Mouse (Mus musculus): ENCODE data around the gene Tmem202. TPM values are rescaled to one million over a fixed set of nuclear protein-coding genes. Genes with fewer than 3 reads are reported as not detected.

The Tmem202 gene
- polyA plus RNA-seq, 1 experiment from 2014 or later, result not detected

DNA sequence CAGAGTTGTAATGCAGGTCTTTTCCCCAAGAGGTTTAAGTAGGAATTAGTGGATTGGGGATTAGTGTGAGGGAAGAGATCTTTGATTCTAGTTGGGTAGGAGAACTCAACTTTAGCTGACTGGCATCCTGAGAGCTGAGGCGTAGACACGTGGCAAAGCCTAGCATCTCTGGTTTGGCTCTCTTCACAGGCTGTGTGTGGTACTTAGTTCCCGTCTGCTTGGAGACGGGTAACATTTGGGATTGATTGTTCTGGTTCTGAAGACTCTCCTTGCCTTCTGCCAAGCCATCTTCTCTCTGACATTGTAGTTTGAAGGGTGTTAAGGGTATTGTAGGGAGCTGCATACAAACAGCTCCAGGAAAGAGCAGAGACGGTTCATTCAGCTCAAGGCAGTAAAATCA lies 13.0 kb upstream of the Tmem202 start:
- no peak overlapping the region for H3K27ac ChIP-seq
- no peak overlapping the region for H3K4me3 ChIP-seq (replicated peaks)
- H3K4me2 ChIP-seq, result no peak overlapping the region
- H3K4me1 ChIP-seq, result 0 out of 2 replicates have a peak, but pooled peaks cover 4% of the 10 kb centered on the region
- no peaks in the 10 kb centered on the region for H3K9me3 ChIP-seq (replicated peaks)
- 86% methylated on average over 5 of the region's 5 CpGs for WGBS
- ATAC-seq (replicated peaks; ENCODE audit: low FRiP score), result no peak
- H3K9ac ChIP-seq, result no peak overlapping the region
- H3K27me3 ChIP-seq, result no peaks in the 10 kb centered on the region
- peaks cover 32% of the 10 kb centered on the region for H3K36me3 ChIP-seq

DNA sequence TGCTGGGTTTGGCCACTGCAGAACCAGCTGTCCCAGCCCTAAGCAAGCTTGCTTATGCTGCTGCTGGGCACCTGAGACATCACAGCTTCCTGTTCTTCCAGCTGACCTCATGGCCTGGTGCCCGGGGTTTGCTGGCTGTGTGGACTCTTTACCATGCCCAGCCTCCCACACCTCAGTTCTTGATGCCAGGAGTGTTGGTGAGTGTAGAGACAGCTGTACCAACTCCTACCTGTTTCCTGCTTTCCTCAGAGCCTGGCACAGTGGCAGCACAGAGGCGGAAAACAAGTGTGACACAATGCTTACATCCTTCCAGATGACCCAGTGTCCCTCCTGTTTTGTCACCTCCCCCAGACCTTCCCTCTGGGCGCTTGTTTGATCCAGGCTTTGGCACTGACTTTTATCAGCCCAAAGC lies 12.0 kb upstream of the Tmem202 start:
- Histone ChIP-seq H3K9me3 (replicated peaks) (no peaks in the 10 kb centered on the region), H3K4me3 (replicated peaks) (no peak overlapping the region), H3K36me3 (peaks cover 23% of the 10 kb centered on the region), H3K4me1 (0 out of 2 replicates have a peak, but pooled peaks cover 4% of the 10 kb centered on the region), H3K27me3 (no peaks in the 10 kb centered on the region), H3K27ac (no peak overlapping the region), H3K4me2 (no peak overlapping the region), H3K9ac (no peak overlapping the region)
- WGBS, result 60% methylated on average over 3 of the region's 3 CpGs
- no peak for ATAC-seq (replicated peaks; ENCODE audit: low FRiP score)

DNA sequence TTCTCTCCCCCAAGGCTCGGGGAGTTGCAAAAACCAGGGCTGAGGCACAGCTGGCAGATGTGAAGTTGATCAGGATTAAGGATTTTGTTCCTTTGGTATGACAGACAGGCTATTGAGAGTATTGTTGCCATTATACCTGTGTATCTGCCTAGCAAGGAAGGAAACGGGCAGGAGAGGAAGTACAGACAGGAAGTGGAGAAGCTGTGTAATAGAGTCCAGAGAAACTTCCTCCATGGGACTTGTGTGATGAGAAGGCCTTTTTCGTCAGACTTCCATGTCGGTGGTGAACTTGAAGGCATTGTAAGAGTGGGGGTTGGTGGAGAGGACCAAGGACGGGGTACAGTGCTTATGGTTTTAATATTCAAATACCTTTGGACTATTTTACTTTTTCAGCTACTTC lies 11.4 kb upstream of the Tmem202 start:
- ATAC-seq (replicated peaks; ENCODE audit: low FRiP score), result no peak
- Histone ChIP-seq H3K9me3 (replicated peaks) (no peaks in the 10 kb centered on the region), H3K27me3 (no peaks in the 10 kb centered on the region), H3K4me2 (no peak overlapping the region), H3K36me3 (peaks cover 20% of the 10 kb centered on the region; the same call in 1 of the 2 replicates), H3K9ac (no peak overlapping the region), H3K27ac (no peak overlapping the region), H3K4me3 (replicated peaks) (no peak overlapping the region), H3K4me1 (0 out of 2 replicates have a peak, but pooled peaks cover 4% of the 10 kb centered on the region)
- WGBS, result 82% methylated on average over 5 of the region's 5 CpGs

DNA sequence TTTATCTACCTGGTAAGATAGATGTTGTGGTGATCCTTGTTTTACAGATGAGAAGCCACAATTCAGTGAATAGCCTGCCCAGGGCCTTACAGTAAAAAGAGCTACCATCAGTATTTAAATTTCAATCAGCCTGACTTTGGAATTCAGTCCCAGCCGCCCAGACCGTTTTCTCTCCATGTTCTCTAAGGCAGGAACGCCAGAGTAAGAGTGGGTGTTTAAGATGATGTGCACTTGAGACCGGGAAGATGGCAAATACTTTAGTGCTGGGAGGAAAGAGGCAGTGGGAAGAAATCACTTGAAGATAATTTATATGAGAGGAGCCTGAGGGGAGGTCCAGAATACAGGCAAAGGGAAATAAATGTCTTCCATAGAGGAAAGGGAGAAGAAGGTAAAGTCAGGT lies 10.4 kb upstream of the Tmem202 start:
- Histone ChIP-seq H3K27me3 (no peaks in the 10 kb centered on the region), H3K9me3 (replicated peaks) (no peaks in the 10 kb centered on the region), H3K4me3 (replicated peaks) (no peak overlapping the region), H3K9ac (no peak overlapping the region), H3K4me2 (no peak overlapping the region), H3K27ac (no peak overlapping the region), H3K36me3 (peaks cover 14% of the 10 kb centered on the region; the same call in 1 of the 2 replicates), H3K4me1 (0 out of 2 replicates have a peak, but pooled peaks cover 4% of the 10 kb centered on the region)
- no peak for ATAC-seq (replicated peaks; ENCODE audit: low FRiP score)
- WGBS, result 86% methylated on average over 4 of the region's 4 CpGs

- WGBS, result 66% methylated on average over 2 of the region's 2 CpGs
- no peak overlapping the region for H3K27ac ChIP-seq
- H3K36me3 ChIP-seq, result 0 out of 2 replicates have a peak, but pooled peaks cover 6% of the 10 kb centered on the region
- no peak overlapping the region for H3K4me2 ChIP-seq
- H3K4me1 ChIP-seq, result 0 out of 2 replicates have a peak, but pooled peaks cover 4% of the 10 kb centered on the region
- ATAC-seq (replicated peaks; ENCODE audit: low FRiP score), result no peak
- no peak overlapping the region for H3K9ac ChIP-seq
- H3K4me3 ChIP-seq (replicated peaks), result no peak overlapping the region
- no peaks in the 10 kb centered on the region for H3K27me3 ChIP-seq
- H3K9me3 ChIP-seq (replicated peaks), result no peaks in the 10 kb centered on the region
Measured at GRCm38 (mm10) chr9:59548961-59549487, 9.4 kb upstream of the Tmem202 start.

DNA sequence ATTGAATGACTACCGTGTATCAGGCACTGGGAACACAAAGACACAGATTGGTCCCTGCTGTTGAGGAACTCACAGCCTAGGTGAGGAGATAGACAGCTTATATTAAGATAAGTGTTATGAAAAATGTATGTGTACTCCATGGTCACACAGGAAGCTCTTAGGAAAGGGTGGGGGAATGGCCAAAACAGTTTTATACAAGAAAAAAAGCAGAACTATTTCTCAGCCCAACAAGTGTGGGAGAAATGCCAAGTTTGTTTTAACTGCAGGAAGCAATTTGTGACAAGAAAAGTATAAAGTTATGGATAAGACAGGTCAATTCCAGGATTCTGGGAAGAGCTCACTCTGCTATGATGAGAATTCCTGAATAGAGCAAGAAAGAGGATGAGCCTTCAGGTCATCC lies 8.2 kb upstream of the Tmem202 start:
- no peak overlapping the region for H3K4me2 ChIP-seq
- no peaks in the 10 kb centered on the region for H3K9me3 ChIP-seq (replicated peaks)
- 90% methylated on average over 1 of the region's 1 CpGs for WGBS
- H3K27me3 ChIP-seq, result no peaks in the 10 kb centered on the region
- H3K4me1 ChIP-seq, result 0 out of 2 replicates have a peak, but pooled peaks cover 4% of the 10 kb centered on the region
- H3K36me3 ChIP-seq, result 0 out of 2 replicates have a peak, but pooled peaks cover 5% of the 10 kb centered on the region
- H3K4me3 ChIP-seq (replicated peaks), result no peak overlapping the region
- ATAC-seq (replicated peaks; ENCODE audit: low FRiP score), result no peak
- no peak overlapping the region for H3K9ac ChIP-seq
- H3K27ac ChIP-seq, result no peak overlapping the region

- H3K9ac ChIP-seq, result no peak overlapping the region
- H3K27me3 ChIP-seq, result no peaks in the 10 kb centered on the region
- H3K9me3 ChIP-seq (replicated peaks), result no peaks in the 10 kb centered on the region
- ATAC-seq (replicated peaks; ENCODE audit: low FRiP score), result no peak
- no peak overlapping the region for H3K4me3 ChIP-seq (replicated peaks)
- H3K27ac ChIP-seq, result no peak overlapping the region
- no peak overlapping the region for H3K4me2 ChIP-seq
- WGBS, result 79% methylated on average over 5 of the region's 5 CpGs
- H3K4me1 ChIP-seq, result peaks cover 13% of the 10 kb centered on the region
- H3K36me3 ChIP-seq, result 0 out of 2 replicates have a peak, but pooled peaks cover 5% of the 10 kb centered on the region
Measured at GRCm38 (mm10) chr9:59544739-59545138, 5.1 kb upstream of the Tmem202 start.

DNA sequence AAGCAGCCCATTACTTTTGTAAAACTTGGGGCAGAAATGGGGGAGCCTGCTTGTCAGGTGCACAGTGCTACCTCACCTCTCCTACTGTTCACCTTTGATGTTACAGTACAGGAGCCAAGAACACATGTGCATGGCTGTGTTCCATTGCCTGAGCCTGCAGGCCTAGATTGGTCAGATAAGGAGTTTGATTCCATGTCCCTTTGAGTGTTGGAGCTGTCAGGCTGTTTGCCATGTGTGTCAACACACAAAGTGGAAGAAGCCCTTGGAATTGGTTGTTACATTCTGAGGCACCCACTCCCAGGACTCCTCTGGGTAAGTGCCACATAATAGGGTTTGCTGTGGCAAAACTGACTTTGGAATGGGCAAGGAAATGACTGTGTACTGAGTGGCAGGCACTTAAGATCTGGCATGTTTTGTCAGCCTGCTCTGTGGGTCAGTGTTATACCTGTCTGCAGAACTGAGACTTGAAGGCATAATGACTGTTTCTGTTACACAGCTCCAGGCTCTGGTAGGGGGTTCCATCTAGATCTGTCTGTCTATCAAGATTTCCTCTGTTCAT lies 3.2 kb upstream of the Tmem202 start:
- Histone ChIP-seq H3K4me1 (peaks cover 22% of the 10 kb centered on the region), H3K27me3 (no peaks in the 10 kb centered on the region)

GRCm38 (mm10) chr9:59541617-59542016 lies 2.0 kb upstream of the Tmem202 start:
- Histone ChIP-seq H3K9me3 (replicated peaks) (no peaks in the 10 kb centered on the region), H3K4me2 (no peak overlapping the region), H3K36me3 (no peaks in the 10 kb centered on the region), H3K27me3 (no peaks in the 10 kb centered on the region), H3K4me3 (replicated peaks) (no peak overlapping the region), H3K27ac (no peak overlapping the region), H3K4me1 (peaks cover 22% of the 10 kb centered on the region), H3K9ac (no peak overlapping the region)
- no peak for ATAC-seq (replicated peaks; ENCODE audit: low FRiP score)
- 75% methylated on average over 6 of the region's 6 CpGs for WGBS

More for the DNA sequence above, 3.2 kb upstream of the Tmem202 start:
- H3K27ac ChIP-seq, result no peak overlapping the region
- no peak overlapping the region for H3K9ac ChIP-seq
- no peaks in the 10 kb centered on the region for H3K9me3 ChIP-seq (replicated peaks)
- H3K4me2 ChIP-seq, result no peak overlapping the region
- H3K4me3 ChIP-seq (replicated peaks), result no peak overlapping the region
- H3K36me3 ChIP-seq, result no peaks in the 10 kb centered on the region
- ATAC-seq (replicated peaks; ENCODE audit: low FRiP score), result no peak

DNA sequence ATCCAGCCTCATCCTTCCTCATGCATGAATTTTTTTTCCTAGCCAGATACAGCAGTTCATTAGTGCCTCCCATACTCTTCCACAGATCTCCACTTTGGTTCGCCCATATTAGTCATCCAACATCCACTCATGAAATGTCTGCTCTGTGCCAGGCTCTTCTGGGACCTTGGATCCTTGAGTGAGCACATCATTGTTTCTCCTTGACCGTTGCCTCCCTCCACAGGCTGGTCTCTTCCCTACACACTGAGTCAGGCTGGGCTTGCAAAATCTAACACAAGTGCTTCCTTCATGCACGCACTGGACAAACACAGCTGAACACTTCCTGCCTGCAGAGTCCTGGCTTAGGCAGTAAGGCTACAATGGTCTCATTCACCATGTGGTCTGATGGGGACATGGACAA lies 2.0 kb downstream of the Tmem202 start:
- Histone ChIP-seq H3K4me1 (peaks cover 22% of the 10 kb centered on the region), H3K9me3 (replicated peaks) (no peaks in the 10 kb centered on the region), H3K4me3 (replicated peaks) (no peak overlapping the region), H3K36me3 (no peaks in the 10 kb centered on the region), H3K4me2 (no peak overlapping the region), H3K9ac (no peak overlapping the region), H3K27ac (no peak overlapping the region), H3K27me3 (no peaks in the 10 kb centered on the region)
- no peak for ATAC-seq (replicated peaks; ENCODE audit: low FRiP score)
- 81% methylated on average over 3 of the region's 3 CpGs for WGBS

DNA sequence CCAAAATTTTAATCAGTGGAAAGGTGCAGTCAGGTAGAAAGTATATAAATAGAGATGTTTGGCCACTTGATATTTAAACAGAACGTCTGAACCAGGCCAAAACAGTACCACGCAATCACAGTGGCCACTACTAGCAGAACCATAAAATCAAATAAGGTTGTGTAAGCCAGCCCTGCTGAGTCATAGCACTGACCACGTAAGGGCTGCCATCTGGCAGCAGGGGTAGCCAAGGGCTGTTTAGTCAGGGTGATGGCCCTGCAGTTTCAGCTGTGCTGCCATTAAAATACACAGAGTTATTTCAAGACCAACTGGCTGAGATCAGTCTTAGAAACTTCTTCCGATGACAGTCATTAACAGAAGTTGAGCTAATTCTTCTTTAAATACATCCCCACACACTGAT lies 5.8 kb downstream of the Tmem202 start:
- Histone ChIP-seq H3K9me3 (replicated peaks) (no peaks in the 10 kb centered on the region), H3K27me3 (no peaks in the 10 kb centered on the region), H3K4me1 (peaks cover under 1% of the 10 kb centered on the region), H3K9ac (no peak overlapping the region), H3K27ac (no peak overlapping the region), H3K4me3 (replicated peaks) (no peak overlapping the region), H3K36me3 (no peaks in the 10 kb centered on the region), H3K4me2 (no peak overlapping the region)
- no peak for ATAC-seq (replicated peaks; ENCODE audit: low FRiP score)
- 59% methylated on average over 4 of the region's 4 CpGs for WGBS

- ATAC-seq (replicated peaks; ENCODE audit: low FRiP score), result no peak
- WGBS, result 83% methylated on average over 2 of the region's 2 CpGs
- H3K4me1 ChIP-seq, result no peaks in the 10 kb centered on the region
- no peak overlapping the region for H3K27ac ChIP-seq
- H3K9me3 ChIP-seq (replicated peaks), result no peaks in the 10 kb centered on the region
- no peak overlapping the region for H3K4me3 ChIP-seq (replicated peaks)
- H3K36me3 ChIP-seq, result no peaks in the 10 kb centered on the region
- no peak overlapping the region for H3K4me2 ChIP-seq
- no peak overlapping the region for H3K9ac ChIP-seq
- H3K27me3 ChIP-seq, result no peaks in the 10 kb centered on the region
Measured at GRCm38 (mm10) chr9:59533422-59533821, 6.2 kb downstream of the Tmem202 start.

GRCm38 (mm10) chr9:59531645-59532044 lies 8.0 kb downstream of the Tmem202 start:
- Histone ChIP-seq H3K27me3 (no peaks in the 10 kb centered on the region), H3K36me3 (no peaks in the 10 kb centered on the region), H3K4me3 (replicated peaks) (no peak overlapping the region), H3K4me1 (no peaks in the 10 kb centered on the region), H3K9ac (no peak overlapping the region), H3K27ac (no peak overlapping the region), H3K9me3 (replicated peaks) (no peaks in the 10 kb centered on the region), H3K4me2 (no peak overlapping the region)
- no peak for ATAC-seq (replicated peaks; ENCODE audit: low FRiP score)
- 29% methylated on average over 5 of the region's 5 CpGs for WGBS
